Mouse (Mus musculus) mesoderm, embryonic 11.5 days (tissue): ENCODE results near the gene Slf2.
A peak's percentile ranks its signal among the peaks of the same experiment; 100 is the strongest.

Source experiments
- DNase-seq: peaks from one replicate; pipeline ENCODE4 v3.0.0-alpha.2; 2012; ENCODE audit warnings: low read depth, low spot score

Gene Slf2

DNA sequence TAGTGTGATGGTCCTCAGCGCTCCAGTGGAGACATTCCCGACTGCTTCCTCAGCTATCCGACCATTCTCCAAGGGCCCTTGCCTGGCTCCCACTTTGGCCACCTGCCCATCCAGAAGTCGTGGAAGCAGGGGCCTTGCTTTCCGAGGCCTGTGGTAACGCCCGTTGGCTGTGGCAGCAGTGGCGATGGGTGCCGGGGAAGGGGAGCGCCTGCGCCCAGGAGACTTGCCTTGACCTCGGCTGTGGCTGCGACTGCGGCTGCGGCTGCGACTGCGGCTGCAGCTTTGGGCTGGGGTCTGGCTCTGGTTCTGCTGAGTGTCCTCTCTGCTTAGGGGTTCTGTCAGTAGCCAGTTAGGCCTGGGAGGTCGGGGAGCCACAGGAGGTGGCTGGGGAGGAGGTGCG, 97.8 kb downstream of the Slf2 start:
- no peak for DNase-seq

DNA sequence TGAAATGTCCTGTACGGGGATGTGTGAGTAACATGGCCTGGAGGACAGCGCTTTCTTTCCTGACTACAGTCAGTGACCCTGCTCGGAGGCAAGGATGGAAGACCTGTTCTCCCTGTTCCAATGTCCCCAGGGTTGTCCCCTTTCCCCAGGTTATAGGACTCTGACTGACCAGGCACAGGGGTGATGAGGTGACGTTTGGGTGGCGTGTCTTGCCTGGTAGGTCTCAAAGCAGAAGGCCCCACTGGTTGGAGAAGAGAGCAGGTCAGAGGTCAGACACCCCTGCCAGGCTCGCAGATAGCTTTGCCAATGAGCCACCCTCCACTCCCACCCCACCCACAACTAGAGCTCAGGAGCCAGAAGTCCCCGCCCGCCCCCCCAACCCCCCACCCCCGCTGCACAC, 98.6 kb downstream of the Slf2 start:
- DNase-seq, result no peak

DNA sequence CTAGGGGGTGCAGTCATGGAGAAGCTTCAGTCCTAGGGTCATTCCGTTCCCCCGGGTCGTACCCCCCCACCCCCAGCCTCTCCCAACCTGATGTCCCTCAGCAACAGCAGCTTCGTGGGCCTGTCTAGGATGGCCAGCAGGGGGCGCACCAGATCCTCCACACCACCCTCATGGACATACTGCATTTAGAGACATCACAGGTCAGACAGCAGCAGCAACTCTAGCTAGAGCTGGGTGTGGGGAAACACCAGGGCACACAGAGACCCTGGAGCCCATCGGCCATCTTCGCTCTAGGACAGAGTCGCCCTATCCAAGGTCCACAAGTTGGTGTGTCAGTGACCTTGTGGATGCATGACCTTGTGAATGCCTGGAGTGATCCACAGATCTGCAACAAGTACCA, 99.2 kb downstream of the Slf2 start:
- peak; percentile 71 for DNase-seq

DNA sequence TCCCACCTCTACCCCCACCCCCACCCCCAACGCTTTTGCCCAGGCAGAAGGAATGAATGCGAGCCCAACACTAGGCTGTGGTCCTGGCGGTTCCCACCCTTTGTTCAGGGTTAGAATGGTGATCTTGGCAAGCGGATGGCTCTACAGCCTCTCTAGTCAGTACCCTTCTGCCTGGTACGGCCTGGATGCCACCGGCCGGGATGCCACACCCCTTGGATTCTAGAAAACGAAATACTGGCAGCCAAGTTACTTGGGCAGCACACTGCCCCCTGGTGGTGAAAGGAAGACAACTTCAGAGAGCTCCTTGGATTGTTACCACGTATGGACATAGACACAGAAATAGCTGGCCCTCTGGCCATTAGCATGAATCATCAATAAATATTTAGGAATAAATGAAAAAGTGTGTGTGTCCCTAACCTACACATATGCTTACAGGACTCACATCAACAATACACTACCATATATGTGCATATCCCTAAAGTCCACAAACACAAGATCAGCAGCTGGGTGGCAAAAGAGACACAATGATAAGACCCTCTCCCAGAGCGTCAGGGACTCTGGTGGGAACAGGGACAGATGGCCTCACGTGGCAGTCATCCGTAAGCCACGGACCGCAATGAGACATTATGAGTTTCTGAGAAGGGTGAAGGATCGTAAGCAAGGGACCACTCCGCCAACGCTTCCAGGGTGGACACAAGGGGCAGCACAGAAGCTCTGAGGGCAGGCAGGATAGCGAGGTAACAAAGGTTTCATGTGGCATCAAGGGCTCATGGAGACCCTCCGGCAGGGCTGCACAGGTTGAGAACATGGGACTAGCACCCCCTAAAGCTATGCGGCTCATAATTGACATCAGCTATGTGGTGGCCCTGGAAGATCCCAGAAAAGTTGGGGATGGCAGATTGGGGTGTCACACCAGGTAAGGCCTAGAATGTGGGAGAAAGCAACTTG, 100.1 kb downstream of the Slf2 start:
- DNase-seq, result peak; percentile 92

GRCm38 (mm10) chr19:45031780-45032179, 100.8 kb downstream of the Slf2 start:
- DNase-seq, result peak; percentile 85
